Mouse (Mus musculus): Measurements from ENCODE around the gene Cetn3. TPM values are rescaled to one million over a fixed set of nuclear protein-coding genes. Genes with fewer than 3 reads are reported as not detected.

Cetn3 gene
- polyA plus RNA-seq, 1 experiment from 2014 or later, result 213 TPM

GRCm38 (mm10) chr13:81836386-81837177 is 53.7 kb downstream of the Cetn3 start:
- Histone ChIP-seq H3K36me3 (no peaks in the 10 kb centered on the region), H3K4me1 (no peaks in the 10 kb centered on the region), H3K27ac (no peak overlapping the region), H3K4me3 (no peak overlapping the region), H3K9me3 (no peaks in the 10 kb centered on the region), H3K27me3 (ENCODE audit: insufficient read depth, poor library complexity, severe bottlenecking) (no peaks in the 10 kb centered on the region)
- WGBS, result 75% methylated on average over 9 of the region's 9 CpGs
- DNase-seq (ENCODE audit: low spot score), result no peak

GRCm38 (mm10) chr13:81838016-81838415 is 55.1 kb downstream of the Cetn3 start:
- H3K4me1 ChIP-seq, result no peaks in the 10 kb centered on the region
- no peaks in the 10 kb centered on the region for H3K36me3 ChIP-seq
- H3K27me3 ChIP-seq (ENCODE audit: insufficient read depth, poor library complexity, severe bottlenecking), result no peaks in the 10 kb centered on the region
- no peak overlapping the region for H3K4me3 ChIP-seq
- H3K9me3 ChIP-seq, result no peaks in the 10 kb centered on the region
- no peak for DNase-seq (ENCODE audit: low spot score)
- no peak overlapping the region for H3K27ac ChIP-seq
- 86% methylated on average over 5 of the region's 5 CpGs for WGBS

GRCm38 (mm10) chr13:81838948-81839347 is 56.1 kb downstream of the Cetn3 start:
- no peak overlapping the region for H3K4me3 ChIP-seq
- no peaks in the 10 kb centered on the region for H3K27me3 ChIP-seq (ENCODE audit: insufficient read depth, poor library complexity, severe bottlenecking)
- no peak overlapping the region for H3K27ac ChIP-seq
- no peak for DNase-seq (ENCODE audit: low spot score)
- no peaks in the 10 kb centered on the region for H3K4me1 ChIP-seq
- H3K36me3 ChIP-seq, result no peaks in the 10 kb centered on the region
- H3K9me3 ChIP-seq, result no peaks in the 10 kb centered on the region

- WGBS, result 76% methylated on average over 5 of the region's 5 CpGs
- Histone ChIP-seq H3K9me3 (no peaks in the 10 kb centered on the region), H3K4me1 (no peaks in the 10 kb centered on the region), H3K27ac (no peak overlapping the region), H3K4me3 (no peak overlapping the region), H3K27me3 (ENCODE audit: insufficient read depth, poor library complexity, severe bottlenecking) (no peaks in the 10 kb centered on the region), H3K36me3 (no peaks in the 10 kb centered on the region)
- no peak for DNase-seq (ENCODE audit: low spot score)
These were observed 57.4 kb downstream of the Cetn3 start for GRCm38 (mm10) chr13:81840246-81840645.

- H3K27me3 ChIP-seq (ENCODE audit: insufficient read depth, poor library complexity, severe bottlenecking), result no peaks in the 10 kb centered on the region
- H3K9me3 ChIP-seq, result no peaks in the 10 kb centered on the region
- H3K4me3 ChIP-seq, result no peak overlapping the region
- H3K27ac ChIP-seq, result no peak overlapping the region
- H3K36me3 ChIP-seq, result no peaks in the 10 kb centered on the region
- no peak for DNase-seq (ENCODE audit: low spot score)
- H3K4me1 ChIP-seq, result no peaks in the 10 kb centered on the region
- 82% methylated on average over 5 of the region's 5 CpGs for WGBS
These were observed 57.8 kb downstream of the Cetn3 start for GRCm38 (mm10) chr13:81840646-81841045.

- no peaks in the 10 kb centered on the region for H3K36me3 ChIP-seq
- H3K4me3 ChIP-seq, result no peak overlapping the region
- 80% methylated on average over 6 of the region's 6 CpGs for WGBS
- H3K27me3 ChIP-seq (ENCODE audit: insufficient read depth, poor library complexity, severe bottlenecking), result no peaks in the 10 kb centered on the region
- no peak overlapping the region for H3K27ac ChIP-seq
- no peaks in the 10 kb centered on the region for H3K4me1 ChIP-seq
- no peak for DNase-seq (ENCODE audit: low spot score)
- no peaks in the 10 kb centered on the region for H3K9me3 ChIP-seq
These were observed 59.4 kb downstream of the Cetn3 start for GRCm38 (mm10) chr13:81842278-81842677.

Other genes starting within 250 kb of the Cetn3 start
- 1.5 and 2.7 TPM in 2 replicates for gene Adgrv1, start 149.9 kb upstream of the Cetn3 start, polyA plus RNA-seq (2016; fragmentation: Nextera tagmentation; extraction: Ambion mirVana)
- gene Lysmd3, start 125.4 kb upstream of the Cetn3 start, polyA plus RNA-seq (2016; fragmentation: Nextera tagmentation; extraction: Ambion mirVana), result 26.8 and 27.0 TPM in 2 replicates
- gene Polr3g, start 72.1 kb upstream of the Cetn3 start, polyA plus RNA-seq (2016; fragmentation: Nextera tagmentation; extraction: Ambion mirVana), result 32.1 and 32.6 TPM in 2 replicates
- 5.7 and 6.2 TPM in 2 replicates for gene Mblac2, start 71.7 kb upstream of the Cetn3 start, polyA plus RNA-seq (2016; fragmentation: Nextera tagmentation; extraction: Ambion mirVana)

Measured in heart, embryonic 10.5 days (tissue).